Mouse (Mus musculus): ENCODE data around the gene Taf5l. TPM values are rescaled to one million over a fixed set of nuclear protein-coding genes. Genes with fewer than 3 reads are reported as not detected.
"Not testable (repeated sequence)": the region's sequence is repeated elsewhere in the genome, so short reads cannot be mapped to it uniquely, and the experiment has no call there.

The Taf5l gene
- polyA plus RNA-seq, 1 experiment from 2014 or later: 40.2 TPM

GRCm38 (mm10) chr8:124045856-124046255 lies 24.7 kb upstream of the Taf5l start:
- 92% methylated on average over 8 of the region's 8 CpGs for WGBS
- ATAC-seq (ENCODE audit: low FRiP score): no peak

GRCm38 (mm10) chr8:124044931-124045330 lies 23.7 kb upstream of the Taf5l start:
- Histone ChIP-seq H3K4me2 (no peak overlapping the region), H3K36me3 (ENCODE audit: control insufficient read depth, insufficient read depth, low read length) (0 out of 2 replicates have a peak, but pooled peaks cover 8% of the 10 kb centered on the region), H3K27ac (ENCODE audit: low read depth, low read length) (no peak overlapping the region), H3K27me3 (ENCODE audit: control insufficient read depth, insufficient read depth, low read length) (no peaks in the 10 kb centered on the region), H3K4me3 (ENCODE audit: low read depth, low read length) (no peak overlapping the region), H3K9me3 (ENCODE audit: control insufficient read depth, low read length) (no peaks in the 10 kb centered on the region), H3K9ac (ENCODE audit: low read length) (no peak overlapping the region), H3K4me1 (ENCODE audit: control insufficient read depth, insufficient read depth, low read length) (no peaks in the 10 kb centered on the region)
- no peak for DNase-seq (ENCODE audit: low spot score, missing footprints)
- WGBS: 95% methylated on average over 12 of the region's 12 CpGs
- ATAC-seq (ENCODE audit: low FRiP score): no peak

More at GRCm38 (mm10) chr8:124045856-124046255, 24.7 kb upstream of the Taf5l start:
- no peak overlapping the region for H3K4me3 ChIP-seq (ENCODE audit: low read depth, low read length)
- 0 out of 2 replicates have a peak, but pooled peaks cover 8% of the 10 kb centered on the region for H3K36me3 ChIP-seq (ENCODE audit: control insufficient read depth, insufficient read depth, low read length)
- H3K9me3 ChIP-seq (ENCODE audit: control insufficient read depth, low read length): no peaks in the 10 kb centered on the region
- no peak overlapping the region for H3K4me2 ChIP-seq
- DNase-seq (ENCODE audit: low spot score, missing footprints): no peak
- H3K4me1 ChIP-seq (ENCODE audit: control insufficient read depth, insufficient read depth, low read length): no peaks in the 10 kb centered on the region
- no peaks in the 10 kb centered on the region for H3K27me3 ChIP-seq (ENCODE audit: control insufficient read depth, insufficient read depth, low read length)
- no peak overlapping the region for H3K27ac ChIP-seq (ENCODE audit: low read depth, low read length)
- no peak overlapping the region for H3K9ac ChIP-seq (ENCODE audit: low read length)

GRCm38 (mm10) chr8:124044421-124044820 lies 23.2 kb upstream of the Taf5l start:
- Histone ChIP-seq H3K9ac (ENCODE audit: low read length) (no peak overlapping the region), H3K27me3 (ENCODE audit: control insufficient read depth, insufficient read depth, low read length) (no peaks in the 10 kb centered on the region), H3K4me3 (ENCODE audit: low read depth, low read length) (no peak overlapping the region), H3K27ac (ENCODE audit: low read depth, low read length) (no peak overlapping the region), H3K36me3 (ENCODE audit: control insufficient read depth, insufficient read depth, low read length) (peaks cover 10% of the 10 kb centered on the region; the same call in 1 of the 2 replicates), H3K4me1 (ENCODE audit: control insufficient read depth, insufficient read depth, low read length) (no peaks in the 10 kb centered on the region), H3K9me3 (ENCODE audit: control insufficient read depth, low read length) (no peaks in the 10 kb centered on the region), H3K4me2 (no peak overlapping the region)
- ATAC-seq (ENCODE audit: low FRiP score) (no peak), DNase-seq (ENCODE audit: low spot score, missing footprints) (no peak)
- 93% methylated on average over 5 of the region's 5 CpGs for WGBS

- no peaks in the 10 kb centered on the region for H3K27me3 ChIP-seq (ENCODE audit: control insufficient read depth, insufficient read depth, low read length)
- no peak overlapping the region for H3K4me3 ChIP-seq (ENCODE audit: low read depth, low read length)
- WGBS: 93% methylated on average over 1 of the region's 1 CpGs
- H3K9ac ChIP-seq (ENCODE audit: low read length): no peak overlapping the region
- no peaks in the 10 kb centered on the region for H3K9me3 ChIP-seq (ENCODE audit: control insufficient read depth, low read length)
- H3K27ac ChIP-seq (ENCODE audit: low read depth, low read length): no peak overlapping the region
- ATAC-seq (ENCODE audit: low FRiP score) (no peak), DNase-seq (ENCODE audit: low spot score, missing footprints) (no peak)
- no peaks in the 10 kb centered on the region for H3K4me1 ChIP-seq (ENCODE audit: control insufficient read depth, insufficient read depth, low read length)
- no peak overlapping the region for H3K4me2 ChIP-seq
- peaks cover 2% of the 10 kb centered on the region; the same call in 1 of the 2 replicates for H3K36me3 ChIP-seq (ENCODE audit: control insufficient read depth, insufficient read depth, low read length)
Observed at GRCm38 (mm10) chr8:124042201-124042600, 21.0 kb upstream of the Taf5l start.

GRCm38 (mm10) chr8:124039351-124039750 lies 18.2 kb upstream of the Taf5l start:
- DNase-seq (ENCODE audit: low spot score, missing footprints) (no peak), ATAC-seq (ENCODE audit: low FRiP score) (no peak)
- Histone ChIP-seq H3K9me3 (ENCODE audit: control insufficient read depth, low read length) (no peaks in the 10 kb centered on the region), H3K4me3 (ENCODE audit: low read depth, low read length) (no peak overlapping the region), H3K27me3 (ENCODE audit: control insufficient read depth, insufficient read depth, low read length) (no peaks in the 10 kb centered on the region), H3K36me3 (ENCODE audit: control insufficient read depth, insufficient read depth, low read length) (peaks cover 12% of the 10 kb centered on the region), H3K27ac (ENCODE audit: low read depth, low read length) (no peak overlapping the region), H3K4me1 (ENCODE audit: control insufficient read depth, insufficient read depth, low read length) (no peaks in the 10 kb centered on the region), H3K4me2 (no peak overlapping the region), H3K9ac (ENCODE audit: low read length) (no peak overlapping the region)
- 81% methylated on average over 4 of the region's 4 CpGs for WGBS

- Histone ChIP-seq H3K4me3 (ENCODE audit: low read depth, low read length) (no peak overlapping the region), H3K4me1 (ENCODE audit: control insufficient read depth, insufficient read depth, low read length) (no peaks in the 10 kb centered on the region), H3K9me3 (ENCODE audit: control insufficient read depth, low read length) (no peaks in the 10 kb centered on the region), H3K36me3 (ENCODE audit: control insufficient read depth, insufficient read depth, low read length) (peaks cover 12% of the 10 kb centered on the region), H3K9ac (ENCODE audit: low read length) (no peak overlapping the region), H3K27ac (ENCODE audit: low read depth, low read length) (no peak overlapping the region), H3K4me2 (no peak overlapping the region), H3K27me3 (ENCODE audit: control insufficient read depth, insufficient read depth, low read length) (no peaks in the 10 kb centered on the region)
- no peak for DNase-seq (ENCODE audit: low spot score, missing footprints)
- 91% methylated on average over 7 of the region's 7 CpGs for WGBS
- no peak for ATAC-seq (ENCODE audit: low FRiP score)
Observed at GRCm38 (mm10) chr8:124038121-124038520, 16.9 kb upstream of the Taf5l start.

GRCm38 (mm10) chr8:124033400-124033799 lies 12.2 kb upstream of the Taf5l start:
- Histone ChIP-seq H3K36me3 (ENCODE audit: control insufficient read depth, insufficient read depth, low read length) (peaks cover 35% of the 10 kb centered on the region), H3K27me3 (ENCODE audit: control insufficient read depth, insufficient read depth, low read length) (no peaks in the 10 kb centered on the region), H3K9me3 (ENCODE audit: control insufficient read depth, low read length) (no peaks in the 10 kb centered on the region), H3K9ac (ENCODE audit: low read length) (no peak overlapping the region), H3K27ac (ENCODE audit: low read depth, low read length) (no peak overlapping the region), H3K4me2 (no peak overlapping the region), H3K4me3 (ENCODE audit: low read depth, low read length) (no peak overlapping the region), H3K4me1 (ENCODE audit: control insufficient read depth, insufficient read depth, low read length) (no peaks in the 10 kb centered on the region)
- ATAC-seq (ENCODE audit: low FRiP score): no peak
- no peak for DNase-seq (ENCODE audit: low spot score, missing footprints)
- WGBS: 69% methylated on average over 5 of the region's 5 CpGs

GRCm38 (mm10) chr8:124027831-124028230 lies 6.6 kb upstream of the Taf5l start:
- DNase-seq (ENCODE audit: low spot score, missing footprints): no peak
- no peak overlapping the region for H3K4me3 ChIP-seq (ENCODE audit: low read depth, low read length)
- no peak overlapping the region for H3K27ac ChIP-seq (ENCODE audit: low read depth, low read length)
- no peak overlapping the region for H3K4me2 ChIP-seq
- 93% methylated on average over 6 of the region's 6 CpGs for WGBS
- ATAC-seq (ENCODE audit: low FRiP score): no peak
- H3K27me3 ChIP-seq (ENCODE audit: control insufficient read depth, insufficient read depth, low read length): no peaks in the 10 kb centered on the region
- H3K9me3 ChIP-seq (ENCODE audit: control insufficient read depth, low read length): no peaks in the 10 kb centered on the region
- no peak overlapping the region for H3K9ac ChIP-seq (ENCODE audit: low read length)
- H3K36me3 ChIP-seq (ENCODE audit: control insufficient read depth, insufficient read depth, low read length): peaks cover 28% of the 10 kb centered on the region
- no peaks in the 10 kb centered on the region for H3K4me1 ChIP-seq (ENCODE audit: control insufficient read depth, insufficient read depth, low read length)

GRCm38 (mm10) chr8:124026265-124026664 lies 5.1 kb upstream of the Taf5l start:
- H3K4me2 ChIP-seq; H3K27ac ChIP-seq (ENCODE audit: low read depth, low read length); H3K4me3 ChIP-seq (ENCODE audit: low read depth, low read length); H3K27me3 ChIP-seq (ENCODE audit: control insufficient read depth, insufficient read depth, low read length); H3K4me1 ChIP-seq (ENCODE audit: control insufficient read depth, insufficient read depth, low read length); H3K9ac ChIP-seq (ENCODE audit: low read length); H3K9me3 ChIP-seq (ENCODE audit: control insufficient read depth, low read length); DNase-seq (ENCODE audit: low spot score, missing footprints); ATAC-seq (ENCODE audit: low FRiP score): not testable (repeated sequence)
- H3K36me3 ChIP-seq (ENCODE audit: control insufficient read depth, insufficient read depth, low read length): peaks cover 23% of the 10 kb centered on the region
- 81% methylated on average over 2 of the region's 2 CpGs for WGBS

Measured in midbrain, embryonic 11.5 days (tissue).